In genomic region chr4:138555531-138555930, GRCm38 (mm10) we compare ENCODE assay signal across 8 mouse cellular contexts.
A peak's percentile ranks its signal among the peaks of the same experiment; 100 is the strongest.
DNase-seq lines count a peak whose midpoint lies in the region; ATAC-seq and TF ChIP-seq lines count a peak whose summit lies in the region.

No protein-coding gene starts in this region.

- no peaks in the 10 kb centered on the region for H3K36me3 ChIP-seq in intestine, embryonic 15.5 days
- H3K36me3 ChIP-seq in limb, embryonic 13.5 days, result no peaks in the 10 kb centered on the region

- H3K9me3 ChIP-seq in intestine, embryonic 15.5 days, result no peaks in the 10 kb centered on the region
- no peaks in the 10 kb centered on the region for H3K9me3 ChIP-seq in limb, embryonic 13.5 days

- H3K9ac ChIP-seq in intestine, embryonic 15.5 days, result 0 out of 2 replicates have a peak overlapping the region, but pooled peaks have one; percentile 5
- H3K9ac ChIP-seq in limb, embryonic 13.5 days, result no peak overlapping the region

- DNase-seq in MN1 (ENCODE audit: low spot score), result peak; percentile 81
- peak; percentile 98 for DNase-seq in heart, adult 11 months
- no peak for DNase-seq in cerebellum, adult 18-20 months
- no peak for DNase-seq in thymus, postnatal 14 days

- H3K4me2 ChIP-seq in intestine, embryonic 15.5 days (replicated peaks), result peak overlapping the region; percentile 59
- H3K4me2 ChIP-seq in limb, embryonic 13.5 days (replicated peaks), result peak overlapping the region; percentile 54

- H3K4me1 ChIP-seq in cortical plate, adult 2 months (ENCODE audit: control insufficient read depth, insufficient read depth, low read length), result peaks cover 12% of the 10 kb centered on the region
- peaks cover 22% of the 10 kb centered on the region for H3K4me1 ChIP-seq in intestine, embryonic 15.5 days (replicated peaks)
- peaks cover 12% of the 10 kb centered on the region for H3K4me1 ChIP-seq in limb, embryonic 13.5 days
- peaks cover 50% of the 10 kb centered on the region for H3K4me1 ChIP-seq in olfactory bulb, adult 2 months (ENCODE audit: control insufficient read depth, insufficient read depth, low read length)

- WGBS in intestine, embryonic 15.5 days, result 2% methylated on average over 19 of the region's 19 CpGs
- under 1% methylated on average over 19 of the region's 19 CpGs for WGBS in limb, embryonic 13.5 days
- 3% methylated on average over 19 of the region's 19 CpGs for WGBS in olfactory bulb, adult 2 months

- TF ChIP-seq CTCF in cortical plate, adult 2 months (IDR thresholded peaks at IDR 0.05; ENCODE audit: extremely low read depth, insufficient read depth, low read length), result no peak
- no peak for TF ChIP-seq CTCF in olfactory bulb, adult 2 months (IDR thresholded peaks at IDR 0.05; ENCODE audit: insufficient read depth, low read depth, low read length)

- TF ChIP-seq POLR2A in cortical plate, adult 2 months (IDR thresholded peaks at IDR 0.05; ENCODE audit: extremely low read depth, insufficient read depth, low read length), result 0 out of 2 replicates have a peak, but pooled peaks have one; percentile 26
- no peak for TF ChIP-seq POLR2A in olfactory bulb, adult 2 months (IDR thresholded peaks at IDR 0.05; ENCODE audit: insufficient read depth, low read depth, low read length)

- 0 out of 2 replicates have a peak overlapping the region, but pooled peaks have one; percentile 13 for H3K27ac ChIP-seq in cortical plate, adult 2 months (ENCODE audit: insufficient read depth, low read length)
- H3K27ac ChIP-seq in intestine, embryonic 15.5 days, result no peak overlapping the region
- H3K27ac ChIP-seq in limb, embryonic 13.5 days, result no peak overlapping the region
- no peak overlapping the region for H3K27ac ChIP-seq in olfactory bulb, adult 2 months (ENCODE audit: insufficient read depth, low read depth, low read length)

- H3K27me3 ChIP-seq in intestine, embryonic 15.5 days (replicated peaks), result peaks cover 4% of the 10 kb centered on the region; the same call in 1 of the 2 replicates
- peaks cover 49% of the 10 kb centered on the region for H3K27me3 ChIP-seq in limb, embryonic 13.5 days

- ATAC-seq in intestine, embryonic 15.5 days, result peak; percentile 85
- no peak for ATAC-seq in limb, embryonic 13.5 days (ENCODE audit: low FRiP score, low read depth)

- peak overlapping the region; percentile 5; the same call in 1 of the 2 replicates for H3K4me3 ChIP-seq in cortical plate, adult 2 months (ENCODE audit: insufficient read depth, low read length)
- H3K4me3 ChIP-seq in intestine, embryonic 15.5 days (replicated peaks), result peak overlapping the region; percentile 26
- H3K4me3 ChIP-seq in limb, embryonic 13.5 days, result peak overlapping the region; percentile 25
- H3K4me3 ChIP-seq in olfactory bulb, adult 2 months (ENCODE audit: insufficient read depth, low read depth, low read length), result peak overlapping the region; percentile 27

Comparison
In these comparisons a context has a peak if more than half of its experiments do, and no peak if none do; other contexts are left out.
1. DNase-seq: peak in MN1 (single experiment) and heart, adult 11 months (single experiment); none in cerebellum, adult 18-20 months (0 of 2) and thymus, postnatal 14 days (single experiment).
2. Peak in every context shown above with its lines, with median percentiles within 50 percentile points of each other: H3K4me3 ChIP-seq.